Mouse (Mus musculus) kidney, postnatal 36 days (tissue): ENCODE measurements around the gene Olfr171.
"Not testable (repeated sequence)": the region's sequence is repeated elsewhere in the genome, so short reads cannot be mapped to it uniquely, and the experiment has no call there.

Experiments used
- DNase-seq, 2 experiments: peaks; one replicate each; pipeline ENCODE4 v3.0.0; 2021 to 2022; ENCODE audit warnings: mixed read lengths in 2 of 2

Olfr171 gene

DNA sequence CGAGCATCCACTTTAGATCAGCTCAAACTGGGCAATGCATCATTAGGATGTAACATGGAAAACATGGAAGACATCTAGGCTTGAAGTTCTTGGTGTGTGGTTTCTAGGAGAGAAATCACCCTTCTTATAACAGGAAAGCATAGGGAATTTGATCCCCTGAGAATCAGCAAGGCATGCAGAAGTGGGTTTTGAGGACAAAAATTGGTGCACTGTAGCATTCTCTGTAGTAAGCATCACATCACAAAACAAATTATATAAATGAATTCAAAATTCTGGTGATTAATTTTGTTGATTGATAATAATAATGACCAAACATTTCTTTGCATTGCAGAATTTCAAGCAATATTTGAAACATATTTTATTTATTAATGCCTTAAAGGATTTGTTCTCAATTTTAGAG is at the start of gene Olfr171:
TSS of gene Olfr171 (minus strand) at position 101 of the 400 bp plus-strand sequence.
- no peak for DNase-seq

DNA sequence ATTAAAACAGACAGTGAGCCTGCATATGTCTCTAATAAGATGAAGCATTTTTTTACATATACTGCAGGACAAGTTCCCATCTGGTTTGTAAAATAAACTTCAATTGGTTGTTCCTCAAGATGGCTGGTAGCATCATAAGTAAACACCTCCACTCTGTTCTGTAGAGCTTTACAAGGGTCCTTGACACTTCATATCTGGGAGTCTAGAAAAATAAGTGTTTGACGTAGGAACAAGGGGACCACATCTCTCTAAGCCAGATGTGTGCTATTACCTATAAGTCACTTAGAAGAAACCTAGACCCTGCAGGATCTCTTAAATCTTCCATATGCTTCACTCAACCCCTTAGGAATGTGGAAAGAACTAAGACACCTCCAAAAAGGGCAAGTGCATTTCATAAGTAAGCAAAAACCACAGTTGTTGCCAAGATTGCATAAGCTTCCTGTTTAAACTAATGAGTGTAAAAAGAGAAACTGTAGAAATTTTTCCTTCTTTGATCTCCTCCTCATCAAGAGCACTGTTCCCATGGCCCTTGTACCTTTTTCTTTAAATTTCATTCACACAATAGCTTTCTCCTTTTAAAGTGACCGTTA is 41.1 kb upstream of the Olfr171 start:
- no peak for DNase-seq

DNA sequence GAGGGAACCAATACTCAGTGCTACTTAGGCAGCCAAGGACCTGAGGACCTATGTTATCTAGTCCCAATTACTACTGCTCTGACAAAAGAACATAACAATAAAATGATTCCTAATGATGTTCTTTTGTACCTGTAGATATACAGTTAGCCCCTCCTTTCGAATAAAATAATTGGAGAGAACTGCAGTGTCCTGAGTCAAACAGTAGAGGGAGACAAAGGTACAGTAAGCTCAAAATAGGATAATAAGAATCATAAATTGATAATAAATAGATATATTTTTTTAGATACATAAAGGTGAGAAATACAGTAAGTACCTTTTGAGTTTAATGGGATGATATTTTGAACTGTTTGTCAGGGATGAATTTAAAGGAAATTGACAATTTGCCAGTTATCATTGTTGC is 36.6 kb upstream of the Olfr171 start:
- no peak for DNase-seq

DNA sequence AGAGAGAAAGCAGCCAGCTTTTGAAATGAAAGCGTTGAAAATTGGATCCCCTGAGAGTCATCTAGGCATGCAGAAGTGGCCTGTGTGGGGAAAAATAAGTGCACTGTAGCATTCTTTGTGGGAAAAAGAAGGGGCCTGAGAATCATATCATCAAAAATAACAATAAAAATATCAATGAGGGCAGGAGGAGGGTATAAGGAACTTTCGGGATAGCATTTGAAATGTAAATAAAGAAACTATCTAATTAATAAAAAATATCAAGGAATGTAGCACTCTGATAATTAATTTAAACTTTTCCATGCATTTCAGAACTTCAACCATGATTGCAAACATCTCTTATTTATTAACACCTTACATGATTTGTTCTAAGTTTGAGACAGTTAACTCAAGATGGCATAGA is 17.9 kb downstream of the Olfr171 start, which contains the start of gene Olfr170:
TSS of gene Olfr170 (minus strand) at position 101 of the 400 bp plus-strand sequence.
- not testable (repeated sequence) for DNase-seq

DNA sequence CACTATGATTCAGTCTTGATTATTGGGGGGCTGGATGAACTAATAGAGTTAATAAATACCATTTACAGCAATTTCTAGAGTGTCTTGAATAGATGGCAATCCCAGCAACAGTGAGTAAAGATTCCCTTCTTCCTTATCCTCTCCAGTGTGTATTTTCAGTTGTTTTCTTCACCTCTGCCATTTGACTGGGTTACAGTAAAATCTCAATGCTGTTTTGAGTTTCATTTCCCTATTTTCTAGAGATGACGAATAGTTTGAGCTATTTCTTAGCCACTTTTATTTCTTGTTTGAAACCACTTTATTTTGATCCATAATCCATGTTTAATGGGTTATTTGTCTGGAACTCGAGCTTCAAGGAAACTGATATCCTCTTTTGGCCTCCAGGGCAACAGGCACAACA is 26.6 kb downstream of the Olfr171 start:
- no peak for DNase-seq
